Comparison of ENCODE assay signal across 10 mouse cellular contexts in the genomic region with DNA sequence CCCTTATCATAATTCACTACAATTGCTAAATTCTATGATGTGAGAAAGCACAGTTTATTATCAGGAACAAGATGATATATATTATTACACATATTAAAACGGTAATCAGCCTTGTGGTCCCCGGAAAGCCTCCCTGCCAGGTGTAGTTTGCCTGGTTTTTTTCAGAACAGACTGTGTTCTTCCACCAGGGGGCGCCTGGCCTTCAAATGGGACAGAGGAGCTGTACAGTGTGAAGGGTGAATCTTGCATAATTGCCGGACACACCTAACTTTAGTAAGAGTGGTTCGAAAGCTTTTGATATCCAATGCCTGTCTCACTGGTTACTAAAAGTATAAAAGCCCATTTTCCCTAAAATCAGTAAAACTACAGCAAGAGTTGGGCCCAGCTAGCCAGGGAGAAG. TPM values are rescaled to one million over a fixed set of nuclear protein-coding genes. Genes with fewer than 3 reads are reported as not detected.
DNase-seq lines count a peak whose midpoint lies in the region; ATAC-seq and TF ChIP-seq lines count a peak whose summit lies in the region.
"Had no signal": no experiment of that assay in that cellular context is flagged by ENCODE, and none has a peak within 500 bp of the region (broad histone marks: within the 10 kb centered on the region; RNA-seq: fewer than 3 reads in every experiment).

No protein-coding gene starts in this region.

- no peak overlapping the region for H3K27ac ChIP-seq in neural tube, embryonic 15.5 days (replicated peaks)
- H3K27ac ChIP-seq in intestine, postnatal 0 days (ENCODE audit: low read depth, low read length): no peak overlapping the region
- H3K27ac ChIP-seq in liver, embryonic 15.5 days (replicated peaks): no peak overlapping the region

- no peaks in the 10 kb centered on the region for H3K4me1 ChIP-seq in neural tube, embryonic 15.5 days
- no peaks in the 10 kb centered on the region for H3K4me1 ChIP-seq in intestine, postnatal 0 days (replicated peaks; ENCODE audit: control insufficient read depth, insufficient read depth, low read length)
- H3K4me1 ChIP-seq in liver, embryonic 15.5 days (replicated peaks): no peaks in the 10 kb centered on the region

- H3K9me3 ChIP-seq in neural tube, embryonic 15.5 days (replicated peaks): no peaks in the 10 kb centered on the region
- no peaks in the 10 kb centered on the region for H3K9me3 ChIP-seq in intestine, postnatal 0 days (ENCODE audit: control insufficient read depth)
- no peaks in the 10 kb centered on the region for H3K9me3 ChIP-seq in liver, embryonic 15.5 days (replicated peaks)

- H3K27me3 ChIP-seq in neural tube, embryonic 15.5 days (replicated peaks): no peaks in the 10 kb centered on the region
- no peaks in the 10 kb centered on the region for H3K27me3 ChIP-seq in intestine, postnatal 0 days (replicated peaks; ENCODE audit: control insufficient read depth, insufficient read depth, low read length)
- H3K27me3 ChIP-seq in liver, embryonic 15.5 days: no peaks in the 10 kb centered on the region

- ATAC-seq in neural tube, embryonic 15.5 days (ENCODE audit: low FRiP score): no peak
- ATAC-seq in cerebellum, adult (ENCODE audit: insufficient number of reproducible peaks, low FRiP score, low TSS enrichment): peak; percentile 68; the same call in 1 of the 2 replicates
- ATAC-seq in intestine, postnatal 0 days: 0 out of 2 replicates have a peak, but pooled peaks have one; percentile 27
- peak; percentile 44; the same call in 1 of the 2 replicates for ATAC-seq in liver, embryonic 15.5 days (ENCODE audit: insufficient read depth)

- no peaks in the 10 kb centered on the region for H3K36me3 ChIP-seq in neural tube, embryonic 15.5 days
- H3K36me3 ChIP-seq in intestine, postnatal 0 days (ENCODE audit: control insufficient read depth, insufficient read depth): no peaks in the 10 kb centered on the region
- no peaks in the 10 kb centered on the region for H3K36me3 ChIP-seq in liver, embryonic 15.5 days (replicated peaks)

- H3K4me3 ChIP-seq in neural tube, embryonic 15.5 days (replicated peaks): no peak overlapping the region
- H3K4me3 ChIP-seq in intestine, postnatal 0 days (ENCODE audit: low read depth, low read length): no peak overlapping the region
- no peak overlapping the region for H3K4me3 ChIP-seq in liver, embryonic 15.5 days (replicated peaks)
- H3K4me3 ChIP-seq: erythroblast, embryonic 14.5 days had no signal

- no peak overlapping the region for H3K9ac ChIP-seq in neural tube, embryonic 15.5 days (replicated peaks)
- H3K9ac ChIP-seq in intestine, postnatal 0 days (ENCODE audit: low read depth, low read length): no peak overlapping the region
- no peak overlapping the region for H3K9ac ChIP-seq in liver, embryonic 15.5 days

- TF ChIP-seq CTCF in intestine, postnatal 0 days (IDR thresholded peaks at IDR 0.05; ENCODE audit: low read depth): peak; percentile 91

- H3K4me2 ChIP-seq in neural tube, embryonic 15.5 days: no peak overlapping the region
- H3K4me2 ChIP-seq in intestine, postnatal 0 days (replicated peaks; ENCODE audit: low read depth): no peak overlapping the region
- H3K4me2 ChIP-seq in liver, embryonic 15.5 days: no peak overlapping the region

- DNase-seq in neural tube, embryonic 10.5 days (ENCODE audit: extremely low spot score, low spot score): peak; percentile 75
- peak; percentile 48 for DNase-seq in forelimb bud, embryonic 11.5 days (ENCODE audit: low read depth, low spot score)
- DNase-seq in ovary, adult 18-20 months (ENCODE audit: low spot score): peak; percentile 17
- peak; percentile 82 for DNase-seq in thymus, postnatal 14 days

- 39% methylated on average over 5 of the region's 5 CpGs for WGBS in neural tube, embryonic 15.5 days
- WGBS in intestine, postnatal 0 days: 17% methylated on average over 5 of the region's 5 CpGs
- WGBS in liver, embryonic 15.5 days (ENCODE audit: insufficient replicate concordance): 22% methylated on average over 5 of the region's 5 CpGs

RNA-seq across cellular contexts. Expression of gene Bcl2l10, which starts 14.1 kb away (rescaled TPM):
- not detected in 2 replicates for polyA plus RNA-seq in neural tube, embryonic 15.5 days (2015; fragmentation: Nextera tagmentation; extraction: Ambion mirVana)
- polyA plus RNA-seq in intestine, postnatal 0 days (2015; fragmentation: Nextera tagmentation; extraction: Ambion mirVana): not detected in 2 replicates
- not detected in 2 replicates for polyA plus RNA-seq in liver, embryonic 15.5 days (2015; fragmentation: Nextera tagmentation; extraction: Ambion mirVana)
- polyA plus RNA-seq: erythroblast, embryonic 14.5 days; neural tube, embryonic 14.5 days had no signal

RNA-seq across cellular contexts. Expression of gene Mapk6, which starts 48.1 kb away (rescaled TPM):
- 133 and 150 TPM in 2 replicates for polyA plus RNA-seq in neural tube, embryonic 15.5 days (2015; fragmentation: Nextera tagmentation; extraction: Ambion mirVana)
- polyA plus RNA-seq in intestine, postnatal 0 days (2015; fragmentation: Nextera tagmentation; extraction: Ambion mirVana): 36.6 and 39.2 TPM in 2 replicates
- polyA plus RNA-seq in liver, embryonic 15.5 days (2015; fragmentation: Nextera tagmentation; extraction: Ambion mirVana): 15.4 and 16.8 TPM in 2 replicates

RNA-seq across cellular contexts. Expression of gene Gnb5, which starts 55.6 kb away (rescaled TPM):
- polyA plus RNA-seq in neural tube, embryonic 15.5 days (2015; fragmentation: Nextera tagmentation; extraction: Ambion mirVana): 85.1 and 97.4 TPM in 2 replicates
- 11.2 and 11.3 TPM in 2 replicates for polyA plus RNA-seq in intestine, postnatal 0 days (2015; fragmentation: Nextera tagmentation; extraction: Ambion mirVana)
- 1.2 and 1.6 TPM in 2 replicates for polyA plus RNA-seq in liver, embryonic 15.5 days (2015; fragmentation: Nextera tagmentation; extraction: Ambion mirVana)
- polyA plus RNA-seq: erythroblast, embryonic 14.5 days had no signal

Comparison
In these comparisons a context has a peak if more than half of its experiments do, and no peak if none do; other contexts are left out.
1. DNase-seq: peak in every context shown above with its lines; median percentile 82 in thymus, postnatal 14 days; 75 in neural tube, embryonic 10.5 days; 48 in forelimb bud, embryonic 11.5 days; 17 in ovary, adult 18-20 months.